Mouse (Mus musculus): ENCODE measurements at regions not wholly inside any gene's neighbourhood (a gene's known extent, or its start where the extent isn't known, plus 50 kb on each side); places are given as distances from the start of the nearest gene placed in this dataset.

DNA sequence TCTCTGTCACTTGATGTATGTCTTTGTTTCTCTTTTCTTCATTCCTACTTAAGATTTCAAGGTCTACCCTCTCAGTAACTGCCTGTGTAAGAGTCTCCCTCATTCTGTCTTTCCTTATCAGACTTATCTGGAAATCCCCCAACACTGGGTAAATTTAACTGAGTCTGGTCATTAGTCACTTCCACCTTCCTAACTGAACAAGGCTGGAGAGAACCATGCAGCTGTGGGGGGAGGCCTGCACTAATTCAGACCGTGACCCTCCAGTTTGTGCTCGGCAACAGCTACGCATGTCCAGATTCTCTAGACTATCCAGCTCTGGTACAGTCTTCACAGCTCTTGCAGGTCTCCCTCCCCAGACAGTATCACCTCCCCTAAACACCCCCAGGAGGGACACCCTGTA, 103.3 kb downstream of the Prox1 start:
- DNase-seq (ENCODE audit: extremely low spot score in 1 of 2, low spot score in 1 of 2): no peak

DNA sequence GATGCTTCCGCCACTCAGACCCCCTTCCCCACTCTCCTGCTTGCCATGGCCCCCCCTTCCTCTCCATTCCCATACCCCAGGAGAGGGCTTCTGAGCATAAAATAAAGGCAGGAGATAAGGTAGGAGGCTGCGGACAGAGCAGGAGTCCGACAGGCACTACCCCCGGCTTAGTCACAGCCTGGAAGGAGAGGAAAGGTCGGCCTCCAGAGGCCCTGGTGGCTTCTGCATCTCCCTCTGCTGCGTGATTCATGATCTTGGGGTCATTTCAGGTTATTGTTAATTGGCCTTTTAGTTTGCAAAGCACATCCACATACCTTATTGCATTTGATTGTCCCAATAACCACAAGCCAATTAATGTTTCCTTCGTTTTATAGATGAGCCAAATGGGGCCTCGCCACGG, 104.1 kb downstream of the Prox1 start:
- no peak for DNase-seq (ENCODE audit: extremely low spot score in 1 of 2, low spot score in 1 of 2)

DNA sequence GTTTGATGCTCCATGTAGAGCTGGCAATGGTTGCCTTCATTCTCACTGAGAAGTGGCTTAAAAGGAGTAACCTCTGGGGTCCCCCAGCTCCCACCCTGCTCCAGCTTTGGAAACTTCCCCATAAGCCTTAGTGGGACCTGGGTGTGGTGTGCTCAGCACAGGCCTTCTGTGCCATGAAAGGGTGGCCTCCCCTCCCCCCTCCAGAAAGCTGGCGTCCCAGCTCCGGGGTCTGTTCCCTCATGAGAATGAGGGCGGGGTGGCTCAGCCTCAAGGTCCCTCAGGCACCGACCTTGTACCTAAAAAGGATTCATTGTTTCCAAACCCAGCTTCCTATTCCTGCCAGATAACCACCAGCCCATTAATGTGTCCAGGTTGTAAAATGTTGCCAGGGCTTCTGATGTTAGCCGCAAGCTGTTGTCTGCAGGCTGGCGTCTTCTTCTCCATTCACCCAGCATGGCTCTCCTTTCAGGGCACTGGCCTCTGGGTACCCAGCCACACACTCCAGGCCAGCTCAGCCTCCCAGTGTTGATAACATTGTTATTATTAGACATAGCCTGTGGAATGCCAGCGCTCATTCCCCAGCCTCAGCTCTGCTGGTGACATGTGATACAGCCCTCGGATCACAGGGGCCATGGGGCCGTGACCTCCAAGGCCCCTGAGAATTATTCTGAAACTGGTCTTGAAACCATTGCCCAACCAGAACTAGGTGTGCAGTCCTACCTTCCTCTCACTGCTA, 108.8 kb downstream of the Prox1 start:
- DNase-seq (ENCODE audit: extremely low spot score in 1 of 2, low spot score in 1 of 2): no peak

- DNase-seq (ENCODE audit: extremely low spot score in 1 of 2, low spot score in 1 of 2): no peak
These were observed 111.5 kb downstream of the Prox1 start for GRCm38 (mm10) chr1:190059025-190059424.

DNA sequence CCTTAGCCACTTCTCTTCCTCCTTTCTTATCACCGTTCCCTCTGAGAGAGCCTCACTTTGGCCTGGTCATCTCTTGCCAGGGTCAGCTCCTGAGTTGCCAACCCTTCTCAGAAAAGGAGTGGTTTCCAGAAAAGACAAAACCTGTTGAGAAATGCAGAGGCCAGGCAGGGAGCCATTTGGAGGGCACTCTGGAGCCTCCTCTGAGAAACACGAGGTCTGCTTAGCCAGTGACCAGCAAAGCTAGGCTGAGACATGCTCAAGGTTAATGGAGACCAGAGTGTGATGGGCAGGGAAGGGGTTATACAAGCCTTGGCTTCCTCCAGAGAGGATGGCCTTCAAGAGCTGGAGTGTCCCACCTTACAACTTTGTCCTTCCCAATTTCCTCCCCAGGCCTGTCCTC, 113.6 kb downstream of the Prox1 start:
- DNase-seq (ENCODE audit: extremely low spot score in 1 of 2, low spot score in 1 of 2): no peak

DNA sequence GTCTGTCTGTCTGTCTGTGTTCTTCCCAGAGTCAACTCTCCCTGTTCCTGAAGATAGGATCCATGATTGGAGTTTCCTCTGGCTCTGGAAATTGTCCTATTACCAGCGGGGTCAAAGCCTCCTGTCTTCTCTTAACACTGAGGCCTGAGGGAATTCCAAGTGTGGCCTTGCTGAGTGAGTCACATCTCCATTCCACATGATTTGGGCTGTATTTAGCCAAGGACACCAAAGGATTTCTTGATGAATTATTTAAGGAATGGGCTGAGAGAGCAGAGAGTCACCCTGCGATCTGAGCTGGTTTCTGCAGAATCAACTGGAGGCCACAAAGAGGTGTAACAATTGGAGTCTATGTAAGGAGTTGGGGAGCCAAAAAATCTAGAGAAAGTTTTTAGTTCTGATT, 118.6 kb downstream of the Prox1 start:
- no peak for DNase-seq (ENCODE audit: extremely low spot score in 1 of 2, low spot score in 1 of 2)

GRCm38 (mm10) chr1:190048521-190049170, 121.9 kb downstream of the Prox1 start:
- no peak for DNase-seq (ENCODE audit: extremely low spot score in 1 of 2, low spot score in 1 of 2)

DNA sequence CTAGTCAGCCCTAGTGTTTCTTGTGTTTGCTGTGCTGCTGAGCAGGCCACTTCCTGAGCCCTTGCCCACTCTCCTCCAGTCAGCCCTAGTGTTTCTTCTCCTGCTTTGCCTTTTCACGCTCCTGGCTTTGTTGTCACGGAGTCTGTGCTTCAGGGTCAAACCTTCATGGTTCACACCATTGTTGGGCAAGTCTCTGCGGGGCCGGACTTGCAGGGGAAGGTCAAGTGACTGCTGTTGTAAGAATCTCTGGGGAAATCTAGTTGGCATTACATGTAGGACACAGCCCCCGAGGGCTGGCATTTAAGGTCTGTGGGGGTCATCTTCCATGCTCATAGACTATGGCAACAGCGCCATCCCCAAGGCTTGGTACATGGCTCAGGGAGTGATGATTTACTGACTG, 123.3 kb downstream of the Prox1 start:
- no peak for DNase-seq (ENCODE audit: extremely low spot score in 1 of 2, low spot score in 1 of 2)

- DNase-seq (ENCODE audit: extremely low spot score in 1 of 2, low spot score in 1 of 2): peak in 1 of 2 experiments; percentile 29
These were observed 123.6 kb upstream of the Smyd2 start for GRCm38 (mm10) chr1:190045797-190046196.

DNA sequence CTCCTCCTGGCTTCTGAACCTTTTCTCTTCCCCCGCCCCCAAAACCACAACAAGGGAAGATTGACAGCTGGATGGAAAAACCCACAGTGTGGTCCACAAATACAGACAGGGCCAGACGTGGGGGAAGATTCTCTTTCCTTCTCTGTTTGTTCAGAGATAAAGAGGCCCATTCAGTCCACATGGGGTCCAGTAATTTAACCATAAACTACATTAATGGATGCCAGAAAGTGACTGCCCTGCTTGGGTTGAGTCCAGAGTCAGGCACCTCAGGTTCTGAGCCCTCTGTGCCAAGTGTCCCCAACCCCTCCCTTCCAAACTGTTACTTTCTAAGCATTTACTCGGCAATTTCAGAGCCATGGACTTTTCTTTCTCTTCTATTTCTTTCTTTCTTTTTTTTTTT, 121.9 kb upstream of the Smyd2 start:
- no peak for DNase-seq (ENCODE audit: extremely low spot score in 1 of 2, low spot score in 1 of 2)

GRCm38 (mm10) chr1:190043156-190043555, 121.0 kb upstream of the Smyd2 start:
- DNase-seq (ENCODE audit: extremely low spot score in 1 of 2, low spot score in 1 of 2): no peak

GRCm38 (mm10) chr1:190042197-190042596, 120.0 kb upstream of the Smyd2 start:
- DNase-seq (ENCODE audit: extremely low spot score in 1 of 2, low spot score in 1 of 2): no peak

DNA sequence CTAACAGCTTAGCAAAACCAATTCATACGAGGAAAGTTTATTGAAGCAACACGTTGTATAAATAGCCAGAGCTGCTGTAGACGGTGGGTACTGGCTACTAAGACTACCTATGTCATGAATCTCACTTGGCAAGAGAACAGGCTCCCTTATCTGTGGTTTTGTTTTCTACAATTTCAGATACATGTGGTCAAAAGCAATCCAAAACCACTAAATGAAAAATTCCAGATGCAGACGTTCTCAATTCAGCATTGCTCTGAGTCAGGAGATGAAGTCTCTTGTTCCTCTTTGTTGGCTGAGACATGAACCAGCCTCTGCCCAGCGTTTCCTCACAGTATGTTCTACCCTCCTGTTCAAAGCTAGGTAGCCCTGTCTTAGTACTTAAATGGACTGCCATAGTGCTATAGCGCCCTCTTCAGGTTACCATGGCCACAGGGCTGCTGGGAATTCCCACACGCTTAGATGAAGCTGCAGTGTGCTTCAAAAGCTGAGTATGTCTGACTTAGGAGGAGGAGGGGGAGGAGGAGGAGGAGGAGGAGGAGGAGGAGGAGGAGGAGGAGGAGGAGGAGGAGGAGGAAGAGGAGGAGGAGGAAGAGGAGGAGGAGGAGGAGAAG, 119.0 kb upstream of the Smyd2 start:
- no peak for DNase-seq (ENCODE audit: extremely low spot score in 1 of 2, low spot score in 1 of 2)

DNA sequence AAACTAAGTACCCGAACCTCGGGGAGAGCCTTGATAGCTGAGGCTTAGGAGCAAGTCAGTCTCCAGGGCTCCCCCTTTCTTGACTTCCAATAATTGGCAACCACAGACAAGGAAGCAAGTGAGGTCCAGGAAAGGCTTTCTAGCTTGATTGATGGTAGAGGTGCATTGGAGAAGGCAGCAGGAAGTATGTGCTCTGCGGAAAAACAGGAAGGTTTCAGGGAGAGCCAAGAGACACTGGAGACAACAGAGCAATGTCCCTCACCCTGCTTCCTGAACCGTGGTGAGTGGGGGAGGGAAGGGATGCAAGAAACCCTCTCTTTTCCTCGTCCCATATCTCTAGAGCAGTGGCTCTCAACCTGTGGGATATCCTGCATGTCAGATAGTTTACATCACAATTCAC, 115.9 kb upstream of the Smyd2 start:
- DNase-seq (ENCODE audit: extremely low spot score in 1 of 2, low spot score in 1 of 2): no peak

GRCm38 (mm10) chr1:190036726-190037125, 114.6 kb upstream of the Smyd2 start:
- no peak for DNase-seq (ENCODE audit: extremely low spot score in 1 of 2, low spot score in 1 of 2)

DNA sequence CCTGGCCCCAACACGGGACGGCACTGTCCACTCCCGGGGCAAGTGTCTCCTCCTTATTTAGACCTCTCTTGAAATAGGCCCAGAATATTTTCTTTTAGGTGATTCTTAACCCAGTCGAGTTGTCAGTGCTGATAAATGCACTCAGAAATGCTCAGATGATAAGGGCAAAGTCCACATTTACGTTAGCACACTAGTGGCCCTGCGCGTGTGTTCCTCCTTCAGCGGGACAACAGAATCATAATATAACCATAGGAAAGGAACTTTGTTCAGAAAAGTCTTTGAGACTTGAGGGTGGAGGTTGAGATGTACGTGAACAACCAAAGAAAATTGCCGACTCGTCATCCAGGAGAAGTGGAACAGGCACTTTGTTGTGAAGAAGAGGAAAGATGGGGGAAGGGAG, 113.8 kb upstream of the Smyd2 start:
- DNase-seq (ENCODE audit: extremely low spot score in 1 of 2, low spot score in 1 of 2): no peak

- no peak for DNase-seq (ENCODE audit: extremely low spot score in 1 of 2, low spot score in 1 of 2)
These were observed 111.9 kb upstream of the Smyd2 start for GRCm38 (mm10) chr1:190034091-190034490.

- DNase-seq (ENCODE audit: extremely low spot score in 1 of 2, low spot score in 1 of 2): peak in 1 of 2 experiments; percentile 22
These were observed 105.4 kb upstream of the Smyd2 start for GRCm38 (mm10) chr1:190027536-190027935.

DNA sequence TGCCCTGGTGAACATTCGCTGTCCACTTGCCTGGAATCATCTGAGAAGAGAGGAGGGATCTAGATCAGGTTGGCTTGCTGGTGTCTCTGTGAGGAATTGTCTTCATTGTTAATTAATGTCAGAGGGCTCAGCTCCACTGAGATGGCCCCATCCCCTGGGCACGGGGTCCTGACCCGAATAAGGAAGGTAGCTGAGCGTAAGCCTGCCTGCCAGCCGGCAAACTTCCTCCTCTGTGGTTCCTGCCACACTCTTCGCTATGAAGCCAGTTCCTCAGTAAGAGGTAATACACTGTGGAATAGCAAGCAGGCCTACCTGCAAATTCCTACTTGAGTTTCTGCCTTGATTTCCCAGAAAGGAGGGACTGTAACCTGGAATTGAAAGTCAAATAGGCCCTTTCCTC, 87.3 kb upstream of the Smyd2 start:
- no peak for DNase-seq (ENCODE audit: extremely low spot score in 1 of 2, low spot score in 1 of 2)

DNA sequence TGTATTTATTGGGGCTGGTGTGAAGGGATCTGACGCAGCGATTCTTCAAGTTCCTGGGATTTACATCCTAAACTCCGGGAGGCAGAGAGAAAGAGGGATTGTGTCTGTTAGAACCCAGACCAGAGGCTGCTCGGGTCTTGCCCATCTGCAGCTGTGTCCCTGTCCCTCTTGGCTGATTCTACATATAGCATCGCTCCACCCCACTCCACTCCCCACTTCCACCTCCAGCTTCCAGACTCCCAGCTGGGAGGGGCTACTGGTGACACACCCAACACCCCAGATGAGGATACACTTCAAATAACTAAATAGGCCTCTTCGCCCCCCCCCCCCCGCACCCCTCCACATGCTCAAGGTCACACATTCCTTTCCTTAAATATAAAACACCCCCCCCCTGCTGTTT, 85.1 kb upstream of the Smyd2 start:
- DNase-seq (ENCODE audit: extremely low spot score in 1 of 2, low spot score in 1 of 2): no peak

DNA sequence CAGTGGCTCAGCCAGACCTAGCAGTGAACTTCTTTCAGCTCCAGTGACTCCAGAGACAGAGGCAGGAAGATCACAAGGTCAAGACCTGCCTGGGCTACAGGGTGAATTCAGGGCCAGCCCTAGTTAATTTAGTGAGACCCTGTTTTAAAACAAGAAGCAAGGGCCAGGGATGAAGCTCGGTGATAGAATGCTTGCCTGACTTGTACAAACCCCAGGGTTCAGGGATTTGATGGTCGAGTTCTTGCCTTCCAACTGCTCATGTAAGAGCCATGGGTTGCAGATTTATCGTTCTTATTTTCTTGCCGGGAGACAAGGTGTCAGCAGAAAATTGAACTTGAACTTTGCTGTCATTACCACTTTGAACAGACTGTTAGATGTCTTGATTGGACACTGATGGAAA, 78.9 kb upstream of the Smyd2 start:
- DNase-seq (ENCODE audit: extremely low spot score in 1 of 2, low spot score in 1 of 2): no peak

GRCm38 (mm10) chr1:189993706-189994105, 71.5 kb upstream of the Smyd2 start:
- no peak for DNase-seq (ENCODE audit: extremely low spot score in 1 of 2, low spot score in 1 of 2)
